Mouse (Mus musculus) 416B (cell line): Measurements from ENCODE around the gene Topors.
"Not testable (repeated sequence)": the region's sequence is repeated elsewhere in the genome, so short reads cannot be mapped to it uniquely, and the experiment has no call there.

Experiments used
- DNase-seq: peaks from one replicate; pipeline ENCODE4 v3.0.0; 2011; ENCODE audit warnings: low read depth

Topors gene

DNA sequence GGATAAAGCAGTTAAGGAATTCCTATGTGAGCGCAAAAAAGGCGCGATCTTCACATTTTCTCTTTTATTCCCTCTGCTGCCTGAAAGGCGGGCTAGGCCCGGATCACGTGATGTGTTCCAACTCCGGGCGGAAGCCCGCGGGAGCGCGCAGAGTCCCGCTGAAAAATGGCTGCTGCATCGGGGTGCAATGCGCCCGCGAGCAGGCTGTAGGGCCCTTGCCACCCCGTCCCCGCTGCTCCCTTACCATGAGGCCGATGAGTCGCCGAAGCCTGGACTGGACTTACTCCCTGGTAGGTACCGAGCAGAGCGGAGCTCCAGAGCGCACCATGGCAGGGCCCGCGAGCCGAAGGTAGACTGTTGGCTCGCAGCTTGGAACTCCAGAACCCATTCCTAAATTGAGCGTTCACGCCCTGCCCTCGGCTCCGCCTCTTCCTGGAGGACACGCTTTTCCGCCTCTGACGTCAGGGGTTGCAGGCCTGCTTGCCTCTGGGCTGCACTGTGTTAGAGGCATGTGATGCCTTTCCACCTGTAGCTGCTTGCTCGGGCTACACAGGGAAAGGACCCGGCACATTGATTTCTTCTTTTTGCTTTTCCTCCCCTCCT is at the start of gene Topors, which contains the start of gene Smim27:
TSS of gene Topors (minus strand) at position 421 of the 603 bp plus-strand sequence.
TSS of gene Smim27 (plus strand) at position 150 of the 603 bp plus-strand sequence.
- peak; percentile 99 for DNase-seq

GRCm38 (mm10) chr4:40317404-40317803 is 47.8 kb upstream of the Topors start:
- DNase-seq: no peak

DNA sequence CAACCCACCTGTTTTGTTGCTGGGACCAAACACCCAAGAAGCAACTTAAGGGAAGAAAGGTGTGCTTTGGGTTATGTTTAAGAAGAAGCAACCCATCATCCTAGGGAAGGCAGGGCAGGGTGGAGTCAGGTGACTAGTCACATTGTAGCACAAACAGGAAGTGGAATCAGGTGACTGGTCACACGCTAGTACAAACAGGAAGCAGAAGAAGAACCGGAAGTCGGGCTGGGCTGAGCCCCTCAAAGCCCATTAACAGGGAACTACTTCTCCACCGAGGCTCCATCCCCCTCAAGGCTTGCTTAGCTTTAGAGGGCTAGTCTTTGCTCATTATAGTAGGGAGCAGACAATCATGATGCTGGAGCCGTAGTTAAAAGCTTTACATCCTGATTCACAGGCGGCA is 43.4 kb upstream of the Topors start:
- peak; percentile 69 for DNase-seq

DNA sequence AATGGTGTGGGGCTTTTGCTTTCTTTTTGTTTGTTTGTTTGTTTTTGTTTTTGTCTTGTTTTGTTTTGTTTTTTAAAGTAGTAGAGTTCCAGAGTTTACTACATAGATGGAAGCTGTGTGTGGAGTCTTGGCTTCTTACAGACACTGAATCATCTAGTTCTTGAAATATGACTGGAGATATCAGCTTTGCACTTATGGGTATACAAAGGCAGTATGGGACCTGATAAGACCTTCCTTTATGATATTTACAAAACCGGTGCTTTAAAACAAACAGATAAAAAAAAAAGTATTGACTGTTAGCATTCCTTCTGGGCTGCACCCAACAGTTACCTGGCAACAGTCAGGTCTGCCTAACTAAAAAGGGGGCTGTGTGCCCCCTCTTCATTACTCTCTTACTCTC is 42.6 kb upstream of the Topors start:
- DNase-seq: no peak

DNA sequence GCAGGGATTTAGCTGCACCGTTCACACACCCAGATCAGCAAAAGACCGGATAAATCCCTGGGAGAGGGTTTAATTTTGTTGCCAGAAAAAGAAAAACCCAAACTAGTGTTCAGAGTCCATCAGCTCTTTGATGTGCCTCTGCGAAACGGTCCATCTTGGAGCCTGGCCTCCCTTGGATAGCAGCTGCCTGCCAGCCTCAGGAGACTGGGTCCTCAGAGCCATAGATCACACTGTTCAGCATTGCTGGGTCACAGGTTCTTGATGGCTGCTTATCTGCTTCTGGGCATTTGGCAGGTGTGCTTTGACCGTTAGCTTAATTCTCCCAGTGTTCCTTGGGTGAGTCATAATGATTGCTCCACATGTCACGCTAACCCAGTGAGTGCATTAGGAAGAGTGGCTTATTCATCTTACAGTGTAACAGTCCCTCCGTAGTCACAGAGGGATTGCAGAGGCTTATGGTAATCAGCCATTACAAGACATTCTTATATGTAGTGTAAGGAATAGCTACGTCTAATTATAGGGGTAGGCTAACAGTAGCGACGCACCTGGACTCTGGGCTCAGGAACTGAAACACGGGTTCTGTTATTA is 41.2 kb upstream of the Topors start:
- DNase-seq: peak; percentile 86

DNA sequence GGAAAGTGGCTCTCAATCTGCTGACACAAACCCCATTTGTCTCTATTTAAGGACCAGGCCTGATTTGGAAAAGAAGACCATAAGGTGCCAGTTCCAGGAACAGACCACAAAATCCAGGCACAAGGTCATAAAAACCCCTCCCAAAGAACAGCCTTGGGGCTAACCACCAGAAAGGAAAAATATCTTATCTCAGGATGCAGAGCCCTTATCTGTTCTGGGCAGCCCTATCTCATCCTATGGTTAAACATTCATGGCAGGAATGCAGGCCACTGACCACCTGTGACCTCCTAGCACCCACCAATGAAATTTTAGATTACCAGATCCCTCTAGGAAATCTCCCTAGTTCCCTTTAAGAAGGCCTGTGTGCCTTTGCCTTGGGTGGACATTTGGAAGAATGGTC is 40.0 kb upstream of the Topors start:
- peak; percentile 95 for DNase-seq

DNA sequence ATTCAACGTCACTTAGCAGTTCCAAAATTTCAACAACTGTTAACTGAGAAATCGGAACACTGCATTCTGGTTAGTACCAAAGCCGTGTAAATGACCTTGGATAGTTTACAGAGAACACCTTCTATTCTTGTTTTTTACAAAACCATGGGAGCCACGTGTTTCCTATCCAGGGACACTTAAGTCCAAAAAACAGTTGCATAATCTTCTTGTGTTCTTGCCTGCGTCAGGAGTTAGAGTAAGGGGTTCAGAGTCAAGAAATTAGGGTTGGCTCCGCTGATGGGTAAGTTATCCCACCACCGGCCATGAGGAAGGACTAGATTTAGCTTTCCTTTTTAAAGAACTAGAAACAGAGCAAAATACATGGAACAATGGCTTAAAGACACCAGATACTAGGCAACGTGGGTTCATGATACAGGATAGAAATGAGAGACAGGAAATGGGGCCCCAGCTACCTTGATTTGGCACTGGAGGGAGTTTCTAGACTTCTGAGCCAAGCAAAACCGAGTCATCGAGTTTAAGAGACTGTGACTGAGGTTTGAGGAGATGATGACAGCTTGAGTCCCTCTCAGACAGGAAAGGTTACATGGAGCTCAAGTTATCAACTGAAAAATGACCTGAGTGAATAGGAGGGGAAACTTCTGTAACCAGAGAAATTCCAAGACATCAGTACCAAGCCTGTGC is 32.9 kb upstream of the Topors start:
- DNase-seq: peak; percentile 65

GRCm38 (mm10) chr4:40301076-40301789 is 31.6 kb upstream of the Topors start:
- peak; percentile 89 for DNase-seq

GRCm38 (mm10) chr4:40299169-40299568 is 29.5 kb upstream of the Topors start:
- peak; percentile 81 for DNase-seq

- DNase-seq: not testable (repeated sequence)
Observed at GRCm38 (mm10) chr4:40291511-40291910, 21.9 kb upstream of the Topors start.

- no peak for DNase-seq
Observed at GRCm38 (mm10) chr4:40289046-40289445, 19.4 kb upstream of the Topors start.

DNA sequence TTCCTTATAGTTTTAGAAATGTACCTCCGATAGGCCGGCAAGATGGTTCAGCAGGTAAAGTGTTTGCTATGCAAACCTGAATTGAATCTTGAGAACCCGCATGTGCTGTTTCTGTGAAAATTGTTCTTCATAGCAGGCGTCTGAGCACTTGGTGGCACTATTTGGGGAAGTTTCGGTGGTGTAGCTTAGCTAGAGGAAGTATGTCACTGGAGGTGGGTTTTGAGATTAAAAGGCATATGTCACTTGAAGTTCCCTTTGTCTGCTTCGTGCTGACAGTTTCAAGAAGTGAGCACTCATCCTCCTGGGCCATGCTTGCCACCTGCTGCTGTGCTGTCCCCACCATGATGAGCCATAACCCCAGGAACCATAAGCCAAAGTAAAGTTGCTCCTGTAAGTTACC is 17.8 kb upstream of the Topors start:
- DNase-seq: peak; percentile 73

GRCm38 (mm10) chr4:40285582-40285981 is 15.9 kb upstream of the Topors start:
- DNase-seq: peak; percentile 75

DNA sequence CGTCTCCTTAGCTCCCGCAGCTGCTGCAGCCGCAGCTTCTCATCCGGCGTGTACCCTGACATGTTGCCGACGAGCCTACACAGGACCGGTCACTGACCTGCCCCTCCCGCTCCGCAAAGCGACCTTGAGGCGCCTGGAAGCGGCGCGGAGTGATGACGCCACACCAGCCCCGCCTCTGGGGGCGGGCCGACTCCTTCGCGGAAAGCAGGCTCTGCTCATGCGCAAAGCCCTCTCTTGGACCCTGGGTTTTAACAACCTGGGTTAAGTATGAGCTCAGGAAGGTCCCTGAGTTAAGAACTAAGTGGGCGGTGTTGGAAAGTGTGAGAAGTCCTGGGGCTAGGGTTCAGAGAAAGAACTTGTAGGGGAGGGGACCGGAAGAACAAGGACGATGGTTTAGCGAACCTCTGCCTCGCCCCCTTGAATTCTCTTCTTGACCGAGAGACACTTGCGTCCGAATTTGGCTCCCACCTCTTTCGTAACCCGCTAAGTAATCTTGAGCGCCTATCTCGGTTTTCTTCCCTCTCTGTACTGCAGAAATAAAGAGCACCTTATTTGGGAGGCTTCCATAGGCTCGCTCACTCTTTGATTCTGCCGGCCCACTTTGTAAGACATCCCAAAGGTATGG is 9.7 kb upstream of the Topors start, which contains the start of gene Ndufb6:
TSS of gene Ndufb6 (minus strand) at position 146 of the 625 bp plus-strand sequence.
- peak; percentile 98 for DNase-seq

- DNase-seq: no peak
Observed at GRCm38 (mm10) chr4:40278880-40279275, 9.2 kb upstream of the Topors start.

DNA sequence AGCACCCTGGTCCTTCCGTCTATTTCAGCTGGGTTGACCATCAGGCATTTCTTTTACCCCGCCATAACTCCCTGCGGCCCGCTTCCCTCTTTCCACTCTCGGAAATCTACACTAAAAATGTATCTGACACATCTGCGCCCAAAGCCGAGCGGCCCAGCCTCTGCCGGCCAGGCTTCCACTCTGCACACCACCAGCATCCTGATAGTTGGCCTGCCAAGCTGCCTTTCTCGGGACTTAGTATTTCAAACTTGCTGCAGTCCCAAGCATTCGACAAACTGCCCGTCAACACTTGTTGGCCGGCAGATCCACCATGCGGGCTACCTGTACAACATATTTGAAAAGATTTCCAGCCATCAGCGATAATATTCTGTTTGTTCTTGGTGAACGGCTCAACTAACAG is 815 bp downstream of the Topors start:
- no peak for DNase-seq

DNA sequence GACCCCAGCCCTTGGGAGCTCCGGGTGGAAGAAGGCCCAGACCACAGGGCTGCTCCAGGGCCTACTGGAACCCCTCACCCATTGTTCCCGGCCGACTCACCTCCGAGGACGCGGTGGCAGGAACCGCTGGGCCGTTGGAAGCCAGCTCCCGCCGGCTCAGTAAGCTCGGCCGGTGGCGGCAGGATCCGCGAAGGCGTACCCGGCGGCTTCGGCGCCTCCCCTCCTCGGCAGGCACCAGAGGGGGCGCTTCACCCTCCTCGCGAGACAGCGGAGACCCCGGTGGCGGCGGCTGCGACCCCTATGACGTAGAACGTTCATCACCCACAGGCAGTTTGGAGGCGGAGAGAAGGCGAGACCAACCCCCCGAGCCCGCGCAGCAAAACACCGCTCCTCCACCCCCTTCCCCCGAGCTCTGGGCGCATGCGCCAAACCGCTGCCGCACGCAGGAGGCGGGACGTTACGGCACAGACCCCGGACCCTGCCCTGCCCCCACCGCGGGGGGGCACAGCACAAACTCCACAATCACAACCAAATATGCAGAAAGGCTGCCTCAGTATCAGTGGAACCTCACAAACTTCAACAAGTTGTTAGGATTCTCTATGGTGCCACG is 1.3 kb downstream of the Topors start:
- peak; percentile 88 for DNase-seq

- peak; percentile 26 for DNase-seq
Observed at GRCm38 (mm10) chr4:40267681-40268080, 2.0 kb downstream of the Topors start.

DNA sequence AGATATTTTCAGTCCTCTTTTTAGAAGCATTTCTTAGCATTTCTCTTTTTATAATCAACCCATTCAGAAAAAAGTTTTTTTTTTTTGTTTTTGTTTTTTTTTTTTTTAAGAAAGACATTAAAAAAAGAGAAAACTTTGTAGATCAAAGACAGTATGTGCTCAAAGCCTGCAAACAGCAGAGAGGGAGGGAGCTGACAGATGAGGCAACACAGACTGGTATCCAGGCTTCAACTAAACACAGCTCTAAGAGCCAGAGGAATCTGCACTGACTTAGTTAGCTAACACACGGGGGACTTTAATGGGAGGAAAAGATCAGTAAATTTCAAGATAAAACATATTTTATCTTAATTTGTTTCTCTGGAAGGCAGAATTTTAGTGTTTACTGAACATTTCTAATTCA is 5.3 kb downstream of the Topors start:
- no peak for DNase-seq

- no peak for DNase-seq
Observed at GRCm38 (mm10) chr4:40254385-40255103, 15.1 kb downstream of the Topors start.

DNA sequence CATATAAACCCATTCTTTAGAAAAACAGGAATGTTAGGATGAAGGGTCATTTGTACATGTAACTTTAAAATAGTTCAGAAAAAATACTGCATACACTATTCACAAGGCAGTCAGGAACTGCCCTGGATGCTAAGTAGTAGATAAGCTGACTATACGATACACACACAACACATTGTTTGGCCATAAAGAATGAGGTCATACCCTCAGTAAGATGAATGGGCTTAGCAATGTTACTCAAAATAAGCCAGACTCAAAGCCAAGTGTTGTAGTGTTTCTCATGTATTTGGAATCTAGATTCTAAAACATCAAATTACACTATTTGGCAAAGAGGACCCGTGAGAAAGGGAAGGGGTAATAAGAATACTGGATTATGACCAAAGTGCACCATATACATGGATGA is 15.9 kb downstream of the Topors start:
- DNase-seq: no peak
